Mouse (Mus musculus) spleen, postnatal 36 days (tissue): ENCODE data around the gene Fpr1.
"Not testable (repeated sequence)": the region's sequence is repeated elsewhere in the genome, so short reads cannot be mapped to it uniquely, and the experiment has no call there.

Experiments
- DNase-seq, 2 experiments: peaks; one replicate each; pipeline ENCODE4 v3.0.0; 2022; ENCODE audit warnings: low spot score in 2 of 2, mixed read lengths in 1 of 2

The Fpr1 gene

DNA sequence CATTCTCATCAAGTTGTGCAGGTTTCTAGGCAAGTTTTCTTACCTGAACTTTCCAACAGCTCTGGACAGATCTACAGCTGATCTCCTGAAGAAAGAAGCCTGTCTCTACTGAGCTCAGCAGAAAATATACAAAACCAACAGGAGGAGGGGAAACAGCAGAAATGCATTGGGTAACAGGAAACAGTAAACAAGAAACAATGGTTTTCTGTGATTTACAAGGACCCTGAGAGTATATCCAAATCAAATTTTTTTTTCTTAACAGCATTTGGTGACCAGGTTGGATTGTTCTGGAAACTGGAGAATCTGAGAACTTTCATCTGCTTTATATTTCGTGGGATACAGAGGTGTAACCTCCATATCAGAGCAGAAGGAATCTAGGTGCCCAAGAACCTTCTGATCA, at the start of gene Fpr1:
Fpr1 (minus strand) TSS at position 101 of the 400 bp plus-strand sequence.
- DNase-seq = no peak

DNA sequence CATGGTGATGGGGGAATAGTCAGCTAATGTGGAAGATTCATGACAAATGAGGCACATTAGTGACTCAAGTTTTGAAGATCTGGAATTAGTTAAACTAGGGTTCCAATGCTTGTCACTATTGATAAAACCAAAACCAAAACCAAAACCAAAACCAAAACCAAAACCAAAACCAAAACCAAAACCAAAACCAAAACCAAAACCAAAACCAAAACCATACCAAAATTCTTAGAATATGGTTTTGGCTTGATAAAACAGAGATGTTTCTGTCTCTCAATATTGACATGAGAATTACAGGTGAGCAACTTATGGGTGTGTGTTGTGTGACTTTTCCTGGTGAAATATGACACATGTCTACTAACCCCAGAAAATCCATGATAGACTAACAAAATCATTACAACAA, 34.0 kb upstream of the Fpr1 start:
- no peak for DNase-seq

DNA sequence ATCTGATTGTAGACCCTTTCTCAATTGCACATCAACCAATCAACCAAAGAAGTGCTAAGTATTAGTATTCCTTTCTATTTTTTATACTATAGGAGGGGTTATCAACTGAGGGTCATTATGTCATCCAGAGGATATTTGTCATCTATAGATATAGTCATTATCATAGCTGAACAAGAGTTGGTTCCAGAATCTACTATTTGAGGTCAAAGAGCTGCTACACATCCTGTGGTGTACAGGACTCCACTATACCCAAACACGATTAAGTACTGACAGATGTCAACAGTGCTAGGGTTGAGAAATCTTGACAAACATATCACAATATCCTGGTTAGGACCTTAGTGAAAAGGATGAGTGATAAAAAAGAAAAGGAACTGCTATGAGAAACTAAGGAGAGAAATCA, 33.6 kb upstream of the Fpr1 start:
- no peak for DNase-seq

DNA sequence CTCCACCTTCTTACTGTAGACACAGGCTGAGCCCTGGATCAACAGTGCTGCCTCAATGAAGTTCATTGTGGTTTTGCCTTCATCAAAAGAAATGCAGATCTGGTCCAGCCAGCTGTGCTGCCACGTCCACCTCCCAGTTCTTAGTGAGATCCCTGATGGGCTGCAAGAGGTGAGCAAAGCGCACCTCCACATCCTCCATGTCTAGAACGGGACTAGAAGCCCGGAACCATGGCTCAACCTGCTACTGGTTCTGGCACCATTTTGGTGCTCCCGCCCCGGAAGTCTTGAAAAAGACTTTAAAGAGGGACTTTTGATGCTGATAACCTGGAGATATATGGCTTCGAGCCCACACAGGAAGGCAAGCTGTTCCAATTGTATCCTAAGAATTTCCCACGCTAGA, 28.9 kb upstream of the Fpr1 start:
- DNase-seq = not testable (repeated sequence)

DNA sequence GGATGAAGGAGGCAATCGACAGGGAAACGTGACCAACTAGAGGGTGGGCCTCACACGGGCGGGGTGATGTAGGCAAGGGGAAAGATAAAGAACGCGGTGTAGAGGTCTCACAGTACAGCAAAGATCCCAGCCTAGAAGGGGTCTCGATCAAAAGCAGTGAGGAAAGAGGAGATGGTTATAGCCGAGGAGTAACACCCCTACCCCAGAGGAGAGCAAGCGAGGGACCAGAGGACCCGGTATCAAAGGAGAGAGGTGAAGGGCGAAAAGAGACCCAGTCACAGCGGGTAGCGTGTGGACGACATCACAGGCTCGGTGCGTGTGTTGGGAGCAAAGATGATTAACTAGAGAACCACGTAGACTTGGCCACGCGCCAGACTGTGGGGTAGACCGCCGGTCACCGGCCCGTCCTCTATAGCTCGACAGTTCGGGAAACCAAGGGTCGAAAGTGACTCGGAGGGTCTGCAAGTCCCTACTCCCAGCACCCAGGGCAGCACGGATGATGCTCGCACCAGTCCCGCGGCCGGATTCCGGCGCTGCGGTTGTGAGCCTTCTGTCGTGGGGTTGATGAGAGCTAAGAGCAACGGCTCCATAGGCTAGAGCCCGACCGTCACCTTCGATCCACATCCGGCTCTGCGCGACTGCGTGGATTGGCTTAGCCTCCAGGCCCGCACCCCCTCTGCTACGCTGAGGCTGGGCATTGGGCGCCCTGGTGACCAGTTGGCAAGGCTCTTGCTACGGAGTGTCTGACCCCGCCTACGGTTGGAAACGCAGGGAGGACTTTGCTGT, 26.1 kb upstream of the Fpr1 start:
- DNase-seq = peak; percentile 49 to 55

DNA sequence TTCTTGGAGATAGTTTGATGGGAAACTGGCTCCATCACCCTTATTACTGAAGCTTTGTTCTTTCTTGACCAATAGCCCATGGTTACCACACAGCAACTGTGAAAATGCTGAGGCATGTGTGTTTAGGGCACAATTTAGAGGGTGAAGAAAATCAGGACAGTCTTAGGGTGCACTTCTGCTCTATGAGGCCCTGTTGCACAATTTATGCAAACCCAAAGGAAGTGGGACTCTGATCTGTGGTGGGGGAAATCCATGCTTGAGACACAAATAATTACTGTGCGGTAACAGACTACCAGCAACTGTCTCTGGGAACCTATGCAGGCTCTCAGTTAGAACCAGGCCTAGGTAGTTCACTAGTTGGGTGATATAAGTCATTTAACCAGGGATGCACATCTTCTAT, 17.0 kb upstream of the Fpr1 start:
- peak; percentile 42 to 58 for DNase-seq

DNA sequence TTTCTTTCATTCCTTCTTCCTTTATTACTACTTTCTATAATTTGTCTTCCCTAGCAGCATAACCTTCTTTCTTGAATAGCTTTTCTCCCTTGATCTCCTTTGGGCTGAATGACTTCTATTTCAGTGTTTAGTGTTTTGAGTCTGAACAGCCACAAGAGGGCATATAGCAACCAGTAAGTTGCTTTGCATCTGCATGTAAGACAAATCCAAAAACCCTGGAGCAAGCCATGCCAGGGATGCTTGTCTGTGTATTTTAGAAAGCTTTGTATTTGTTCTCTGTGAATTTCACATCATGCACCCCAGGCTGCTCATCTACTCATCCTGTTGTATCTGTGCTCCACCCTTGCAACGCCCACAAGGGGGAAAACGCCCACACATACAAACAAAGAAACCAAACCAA, 15.5 kb upstream of the Fpr1 start:
- DNase-seq = no peak

DNA sequence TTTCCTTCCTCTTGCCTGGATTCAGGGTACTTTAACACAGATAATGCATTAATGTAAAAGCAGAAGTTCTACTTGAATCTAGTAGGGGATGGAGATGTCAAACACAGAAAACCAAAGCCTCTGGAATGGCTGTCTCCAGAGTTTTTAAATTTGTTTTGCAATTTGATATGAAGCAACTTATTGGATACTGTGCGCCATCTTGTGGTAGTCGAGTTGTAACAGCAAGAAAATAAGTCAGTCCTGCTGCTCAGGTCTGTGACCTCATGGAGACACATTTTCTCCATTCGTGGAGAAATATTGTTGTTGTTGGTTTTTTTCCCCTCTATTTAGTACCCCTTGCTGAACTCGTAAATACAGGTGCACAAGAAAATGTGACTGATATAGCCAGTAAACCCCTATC, 12.3 kb upstream of the Fpr1 start:
- DNase-seq = peak in 1 of 2 experiments; percentile 20

DNA sequence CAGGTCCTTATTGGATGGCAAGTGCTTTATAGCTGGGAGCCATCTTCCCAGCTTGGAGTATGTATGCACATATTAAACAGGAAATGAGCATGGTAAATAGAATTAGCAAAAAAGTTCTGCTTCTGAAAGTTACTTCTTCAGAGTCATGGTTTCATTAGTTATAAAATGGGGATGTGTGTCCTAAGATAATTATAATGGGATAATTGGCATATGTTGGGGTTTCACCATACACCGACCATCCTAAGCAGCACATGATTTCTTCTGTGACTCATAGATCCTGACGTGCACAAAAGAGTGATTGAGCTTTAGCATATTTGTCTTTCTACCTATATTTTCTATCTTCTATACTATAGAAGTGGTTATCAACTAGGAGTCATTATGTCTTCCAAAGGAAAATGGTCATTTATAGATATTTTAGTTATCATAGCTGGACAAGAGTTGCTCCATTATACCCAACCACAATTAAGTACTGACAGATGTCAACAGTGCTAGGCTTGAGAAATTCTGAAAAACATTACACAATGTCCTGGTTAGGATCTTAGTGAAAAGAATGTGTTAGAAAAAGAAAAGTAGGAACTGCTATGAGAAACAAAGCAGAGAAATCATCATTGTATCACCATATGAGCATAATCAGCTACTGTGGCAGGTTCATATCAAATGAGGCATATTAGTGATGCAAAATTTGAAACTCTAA, 6.1 kb upstream of the Fpr1 start:
- DNase-seq = no peak

DNA sequence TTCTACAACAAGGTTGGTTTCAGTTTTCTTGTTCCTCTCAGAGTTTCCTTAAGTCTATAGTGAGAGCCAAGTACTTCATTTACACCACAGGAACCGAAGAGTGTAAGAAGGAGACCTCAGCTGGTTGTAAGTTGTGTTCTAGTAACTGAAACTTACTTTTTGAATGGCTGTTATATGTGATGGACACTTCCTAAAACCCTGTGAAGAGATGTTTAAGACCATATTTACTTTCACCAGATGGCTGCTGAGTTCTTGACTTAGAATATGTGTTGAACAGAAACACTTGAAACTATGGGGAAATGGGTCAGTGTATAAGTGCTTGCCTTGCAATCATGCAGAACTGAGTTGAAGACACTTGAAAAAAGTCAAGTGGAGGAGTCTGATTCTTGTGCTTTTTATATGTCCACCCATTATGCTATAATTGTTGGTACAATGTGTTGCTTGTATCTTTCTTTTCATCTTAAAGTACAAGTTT, 4.1 kb upstream of the Fpr1 start, which contains the start of the genes Fpr2 and Fpr3:
Fpr2 (plus strand) TSS at position 51 of the 475 bp plus-strand sequence.
Fpr3 (plus strand) TSS at position 79 of the 475 bp plus-strand sequence.
- no peak for DNase-seq

DNA sequence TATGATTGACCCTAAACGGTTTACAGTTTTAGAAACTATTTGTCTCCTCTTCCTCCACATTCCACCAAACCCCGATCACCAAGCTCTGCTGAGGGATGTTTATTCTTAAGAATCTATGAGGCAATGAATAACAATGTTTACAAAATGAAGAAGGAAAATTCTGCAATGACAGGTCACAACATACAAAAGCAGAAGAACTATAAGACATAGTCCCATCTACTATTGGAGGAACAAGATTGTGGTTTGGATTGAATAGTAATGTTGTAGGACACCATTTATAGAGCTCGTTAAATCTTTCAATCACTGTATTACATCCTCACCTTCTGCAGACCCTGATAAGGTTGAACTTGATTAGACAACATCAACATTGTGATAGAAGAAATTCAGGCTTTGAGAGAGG, 1.1 kb downstream of the Fpr1 start:
- no peak for DNase-seq

DNA sequence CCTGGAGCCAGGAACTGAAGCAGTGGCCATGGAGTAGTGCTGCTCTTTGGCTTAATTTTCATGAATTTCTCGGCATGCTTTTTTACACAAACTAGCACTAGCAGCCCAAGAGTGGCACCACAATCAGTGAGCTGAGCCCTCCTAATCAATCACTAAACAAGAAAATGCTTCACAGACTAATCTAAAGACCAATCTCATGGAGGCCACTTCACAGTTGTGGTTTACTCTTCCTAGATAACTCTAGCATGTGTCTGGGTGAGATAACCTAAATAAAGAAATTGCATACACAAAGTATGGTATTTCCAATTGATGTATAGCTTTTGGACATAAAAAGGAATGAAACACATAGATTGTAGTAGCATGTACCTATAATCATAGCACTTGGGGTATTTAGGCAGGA, 4.4 kb downstream of the Fpr1 start:
- no peak for DNase-seq

DNA sequence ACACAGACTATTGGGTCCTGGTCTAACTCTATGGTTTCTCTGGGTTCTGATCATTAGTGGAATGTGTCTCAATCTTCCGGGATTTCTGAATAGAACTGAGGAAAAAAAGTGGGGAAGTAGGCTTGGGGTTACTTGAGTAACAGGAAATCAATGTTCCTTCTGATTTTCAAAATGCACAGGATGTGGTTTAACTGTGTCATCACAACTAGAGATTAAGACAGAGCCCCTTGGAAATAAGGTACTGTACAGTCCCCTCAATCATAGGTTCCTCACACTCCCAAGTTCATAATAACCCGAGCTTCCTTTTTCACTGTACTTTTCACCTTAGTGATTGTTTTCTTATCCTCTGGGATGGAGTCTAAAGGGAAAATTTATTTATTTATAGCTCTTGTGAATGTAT, 12.0 kb downstream of the Fpr1 start:
- DNase-seq = peak in 1 of 2 experiments; percentile 9

DNA sequence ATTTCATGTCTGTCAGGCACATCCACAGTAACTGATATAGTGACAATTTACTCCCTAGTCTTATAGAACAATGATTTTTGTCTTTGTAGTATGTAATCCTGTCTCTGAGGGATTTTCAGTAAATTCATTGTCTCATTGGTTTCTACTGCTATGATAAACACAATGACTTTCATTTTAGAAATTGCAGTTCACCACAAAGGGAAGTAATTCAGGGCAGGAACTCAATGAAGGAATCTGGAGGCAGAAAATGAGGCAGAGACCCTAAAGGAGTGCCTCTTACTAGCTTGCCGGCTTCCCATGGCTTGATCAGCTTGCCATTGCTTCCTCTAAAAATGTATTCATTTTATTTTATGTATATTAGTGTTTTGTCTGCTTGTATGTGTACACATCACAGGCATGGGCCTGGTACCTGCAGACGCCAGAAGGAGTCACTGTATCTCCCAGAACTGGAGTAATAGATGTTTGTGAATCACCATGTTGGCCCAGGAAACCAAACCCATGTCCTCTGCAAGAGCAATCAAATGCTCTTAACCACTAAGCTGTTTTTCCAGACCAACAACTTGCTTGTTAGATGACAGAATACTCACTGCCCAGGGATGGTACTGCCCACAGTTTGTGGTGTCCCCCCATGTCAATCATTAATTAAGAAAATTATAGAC, 12.7 kb downstream of the Fpr1 start:
- no peak for DNase-seq

DNA sequence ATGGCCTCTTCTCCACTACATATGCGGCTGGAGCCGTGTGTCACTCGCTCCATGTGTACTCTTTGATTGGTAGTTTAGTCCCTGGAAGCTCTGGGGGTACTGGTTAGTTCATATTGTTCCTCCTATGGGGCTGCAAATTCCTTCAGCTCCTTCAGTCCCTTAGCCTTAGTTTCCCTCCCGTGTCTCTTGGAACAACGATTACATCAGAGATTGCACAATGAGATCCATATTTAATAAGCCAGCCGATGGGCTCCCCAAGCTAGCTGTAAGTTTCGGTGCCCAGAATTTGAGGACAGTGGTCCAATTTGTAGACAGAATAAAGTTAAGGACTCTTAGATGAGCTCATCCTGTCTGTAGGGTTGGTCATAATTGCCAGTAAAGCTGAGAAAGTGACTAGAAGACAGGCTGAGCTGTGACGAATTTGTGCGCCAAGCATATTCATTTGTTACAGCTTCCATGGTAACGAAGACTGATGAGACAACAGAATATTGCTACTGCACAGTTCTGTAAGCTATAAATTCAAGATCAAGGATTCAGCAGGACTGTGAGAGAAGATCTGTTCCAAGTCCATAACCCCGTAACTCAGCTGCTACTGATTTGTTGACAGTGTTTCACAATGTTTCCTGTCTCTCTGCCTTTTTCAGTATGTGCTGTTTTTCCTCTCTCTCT, 16.8 kb downstream of the Fpr1 start:
- no peak for DNase-seq

DNA sequence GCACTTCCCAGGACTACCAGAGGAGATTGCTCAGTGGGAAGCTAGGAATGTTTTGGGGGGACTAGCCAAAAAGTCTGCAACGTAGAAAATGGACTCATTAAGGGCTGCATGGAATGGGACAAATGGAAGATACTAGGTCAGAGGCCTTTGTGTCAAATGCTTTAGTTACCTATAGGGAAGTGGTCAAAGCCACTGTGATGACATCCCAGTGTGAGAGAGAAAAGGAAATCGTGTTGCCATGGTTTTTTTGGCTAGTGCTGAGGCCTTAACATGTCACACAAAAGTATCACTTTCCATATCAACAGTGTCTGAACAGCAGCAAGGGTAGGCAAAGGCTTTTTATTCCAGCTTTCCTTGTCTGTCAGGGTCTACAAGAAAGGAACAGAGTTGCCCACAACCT, 18.6 kb downstream of the Fpr1 start:
- DNase-seq = peak in 1 of 2 experiments; percentile 24

DNA sequence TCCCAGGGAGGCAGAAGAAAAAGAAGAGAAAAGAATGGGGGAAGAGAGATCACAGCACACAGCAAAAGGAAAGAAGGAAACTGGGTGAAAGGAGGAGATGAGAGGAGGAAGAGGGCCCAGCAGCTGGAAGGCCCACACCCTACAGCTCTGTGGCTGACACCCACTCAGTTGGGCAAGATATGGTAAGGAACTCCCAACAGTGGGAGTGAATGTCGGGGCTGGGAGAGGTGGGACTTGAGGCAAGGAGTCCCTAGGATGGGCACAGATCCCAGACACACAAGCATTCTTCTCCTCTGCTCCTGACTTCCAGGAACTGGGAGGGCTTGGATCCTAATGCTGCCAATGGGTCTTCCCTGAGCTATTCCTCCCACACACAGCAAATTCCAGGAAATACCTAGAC, 21.4 kb downstream of the Fpr1 start:
- DNase-seq = no peak

DNA sequence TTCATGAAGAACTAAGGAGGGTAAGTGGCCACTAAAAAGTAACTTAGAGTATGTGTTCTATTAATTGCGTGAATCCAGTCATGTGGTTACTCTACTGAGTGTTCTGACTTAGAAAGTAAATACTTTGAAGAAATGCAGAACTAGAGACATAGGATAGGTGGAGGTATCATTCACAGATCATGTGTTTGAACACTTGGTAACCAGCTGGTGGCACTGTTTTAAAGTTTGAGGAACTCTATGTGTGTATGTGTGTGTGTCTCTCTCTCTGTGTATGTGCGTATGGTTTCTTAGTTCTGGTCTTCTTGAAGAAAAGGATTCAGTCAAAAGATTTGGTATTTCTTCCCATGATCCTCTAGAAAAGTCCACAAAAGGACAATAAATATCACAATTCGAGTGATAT, 23.6 kb downstream of the Fpr1 start:
- no peak for DNase-seq

DNA sequence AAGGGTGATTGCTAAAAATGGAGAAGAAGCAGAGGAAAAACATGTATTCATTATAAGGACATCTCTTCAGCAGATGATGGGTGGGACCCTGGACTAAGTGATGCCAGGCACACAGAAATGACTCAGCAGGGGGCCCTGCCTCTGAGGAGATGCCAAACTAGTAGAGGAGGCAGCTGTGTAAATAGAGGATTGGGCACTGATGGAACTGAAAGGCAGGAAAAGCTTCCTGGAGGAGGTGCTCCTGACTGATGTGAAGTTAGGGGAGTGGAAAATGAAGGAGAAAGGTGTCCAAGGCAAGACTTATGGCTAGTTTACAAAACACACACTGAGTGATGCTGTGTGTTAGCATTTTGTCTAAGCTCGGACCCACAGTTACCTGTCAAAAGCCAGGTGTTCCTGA, 26.3 kb downstream of the Fpr1 start:
- no peak for DNase-seq

DNA sequence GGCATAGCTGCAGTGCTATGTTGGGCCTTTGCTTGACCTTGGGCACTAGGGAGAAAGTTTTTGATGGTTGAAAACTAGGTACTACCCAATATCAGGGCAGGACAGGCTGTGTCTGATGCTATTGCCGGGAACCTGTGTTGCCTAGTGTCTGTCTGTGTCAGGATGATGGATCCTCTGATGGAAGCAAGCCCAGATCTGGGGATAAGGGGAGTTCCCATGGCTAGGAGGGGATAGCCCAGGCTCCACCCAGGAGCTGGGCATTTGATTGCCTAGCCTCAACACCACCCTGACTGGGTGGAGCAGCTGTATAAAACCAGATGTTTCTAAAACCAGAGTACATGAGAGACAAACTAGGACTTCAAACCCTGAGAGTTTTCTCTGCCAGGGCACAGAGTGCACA, 27.1 kb downstream of the Fpr1 start:
- no peak for DNase-seq

DNA sequence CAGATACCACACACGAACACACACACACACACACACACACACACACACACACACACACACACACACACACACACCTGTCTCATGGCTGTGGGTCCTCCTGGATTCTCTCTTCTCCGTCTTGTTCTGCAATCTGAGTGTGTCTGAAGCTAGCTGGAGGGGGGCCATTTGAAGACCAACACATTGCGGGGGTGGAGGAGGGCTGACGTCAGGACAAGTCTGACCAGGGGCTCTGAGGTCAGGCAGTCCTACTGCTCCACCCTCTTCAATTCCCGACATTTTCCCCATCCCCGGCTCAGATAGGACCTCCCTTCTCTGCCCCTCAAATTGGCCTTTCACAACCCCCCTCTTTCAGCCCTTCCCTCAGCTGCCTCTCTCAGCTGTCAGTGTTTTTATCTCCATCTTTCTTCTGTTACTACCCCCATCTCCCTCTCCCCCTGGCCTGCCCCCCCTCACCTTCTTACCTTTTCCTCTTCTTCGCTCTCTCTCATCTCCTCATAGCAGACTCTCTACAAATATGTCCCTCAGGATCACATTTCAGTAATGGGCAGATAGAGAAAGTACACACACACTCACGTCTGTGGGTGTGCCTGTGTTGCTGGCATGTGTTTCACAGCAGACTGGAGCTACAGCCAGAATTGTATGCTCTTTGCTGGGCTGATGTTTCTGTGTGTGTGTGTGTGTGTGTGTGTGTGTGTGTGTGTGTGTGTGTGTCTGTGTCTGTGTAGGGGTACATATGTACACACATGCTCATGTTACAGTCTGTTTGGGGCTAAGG, 28.5 kb downstream of the Fpr1 start, which contains the start of gene Has1:
Has1 (minus strand) TSS at position 142 of the 775 bp plus-strand sequence.
- DNase-seq = no peak
